Mouse (Mus musculus) heart, embryonic 15.5 days (tissue): ENCODE measurements around the gene Unc45b. TPM values are rescaled to one million over a fixed set of nuclear protein-coding genes. Genes with fewer than 3 reads are reported as not detected.
"Not testable (repeated sequence)": the region's sequence is repeated elsewhere in the genome, so short reads cannot be mapped to it uniquely, and the experiment has no call there.

Source experiments
- ATAC-seq: fragments of 200-750 bp; cut with Nextera tagmentation; replicated peaks from 2 replicates; pipeline ENCODE4 v1.8.0; 2017; ENCODE audit warnings: low read depth, moderate TSS enrichment; ENCODE audit not compliant: insufficient number of reproducible peaks, insufficient read depth, low FRiP score
- H3K27ac ChIP-seq: fragments of 300-500 bp; sonication (generic); 2 replicates; pipeline ENCODE4 v1.5.1; 2015; ENCODE audit warnings: mild to moderate bottlenecking, inconsistent platforms
- H3K27me3 ChIP-seq: fragments of 300-500 bp; sonication (generic); 2 replicates; pipeline ENCODE4 v1.6.1; 2015; ENCODE audit warnings: inconsistent platforms
- H3K36me3 ChIP-seq: fragments of 300-500 bp; sonication (generic); 2 replicates; pipeline ENCODE4 v1.6.1; 2015; ENCODE audit warnings: mild to moderate bottlenecking, inconsistent platforms
- H3K4me1 ChIP-seq: fragments of 300-500 bp; sonication (generic); replicated peaks from 2 replicates; pipeline ENCODE4 v1.6.1; 2015; ENCODE audit warnings: inconsistent platforms
- H3K4me2 ChIP-seq: fragments of 300-500 bp; sonication (generic); 2 replicates; pipeline ENCODE4 v1.6.1; 2015; ENCODE audit warnings: inconsistent platforms, mild to moderate bottlenecking, moderate library complexity
- H3K4me3 ChIP-seq: fragments of 300-500 bp; sonication (generic); 2 replicates; pipeline ENCODE4 v1.5.1; 2015; ENCODE audit warnings: mild to moderate bottlenecking, inconsistent platforms
- H3K9ac ChIP-seq: fragments of 300-500 bp; sonication (generic); 2 replicates; pipeline ENCODE4 v1.6.1; 2015; ENCODE audit warnings: mild to moderate bottlenecking, inconsistent platforms
- H3K9me3 ChIP-seq: fragments of 300-500 bp; sonication (generic); replicated peaks from 2 replicates; pipeline ENCODE4 v1.6.1; 2016; ENCODE audit warnings: inconsistent platforms
- WGBS: fragments of 180-500 bp; shearing (Covaris S2); methylation state at CpG from one replicate; pipeline ENCODE4 v1.1.7; 2015; ENCODE audit warnings: mixed read lengths; 5-methylcytosine and 5-hydroxymethylcytosine counted together
- polyA plus RNA-seq: library from polyadenylated mRNA; unstranded; fragments of >200 nt; fragmentation: Nextera tagmentation; extraction: Ambion mirVana; gene quantifications from 2 replicates; pipeline ENCODE4 v1.2.1, GENCODE M21; 2015

Gene Unc45b
- polyA plus RNA-seq, 1 experiment from 2014 or later = 169 TPM

DNA sequence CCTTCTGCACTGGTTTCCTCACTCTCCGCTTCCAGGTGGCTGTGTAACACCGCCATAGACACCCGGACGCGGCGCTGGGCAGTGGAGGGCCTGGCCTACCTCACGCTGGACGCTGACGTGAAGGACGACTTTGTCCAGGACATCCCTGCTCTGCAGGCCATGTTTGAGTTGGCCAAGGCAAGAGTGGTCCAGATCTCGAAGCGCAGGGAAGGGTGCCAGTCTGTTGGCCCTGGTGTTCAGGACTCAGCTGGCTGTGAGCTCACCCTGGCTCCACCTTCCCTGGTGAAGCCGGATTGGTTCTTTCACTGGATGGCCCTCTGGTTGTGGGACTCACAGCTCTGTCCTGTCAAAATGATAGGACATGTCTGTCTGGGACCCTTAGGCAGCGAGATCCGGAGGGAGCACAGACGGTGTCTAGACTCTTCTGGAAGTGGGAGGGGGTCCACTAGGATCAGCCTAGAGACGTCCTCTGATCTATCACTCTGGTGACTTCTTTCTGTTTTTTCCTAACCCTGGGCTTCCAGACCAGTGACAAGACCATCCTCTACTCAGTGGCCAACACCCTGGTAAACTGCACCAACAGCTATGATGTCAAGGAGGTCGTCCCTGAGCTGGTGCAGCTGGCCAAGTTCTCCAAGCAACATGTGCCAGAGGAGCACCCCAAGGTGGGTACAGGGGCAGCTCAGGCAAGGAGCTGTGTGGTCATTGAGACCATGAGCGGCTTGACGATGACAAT lies 18.7 kb downstream of the Unc45b start:
- Histone ChIP-seq H3K9ac (no peak overlapping the region), H3K9me3 (no peaks in the 10 kb centered on the region), H3K36me3 (peaks cover 63% of the 10 kb centered on the region), H3K27ac (no peak overlapping the region), H3K4me1 (peaks cover 22% of the 10 kb centered on the region), H3K27me3 (0 out of 2 replicates have a peak, but pooled peaks cover 2% of the 10 kb centered on the region), H3K4me3 (no peak overlapping the region), H3K4me2 (no peak overlapping the region)
- 47% methylated on average over 20 of the region's 20 CpGs for WGBS
- no peak for ATAC-seq

DNA sequence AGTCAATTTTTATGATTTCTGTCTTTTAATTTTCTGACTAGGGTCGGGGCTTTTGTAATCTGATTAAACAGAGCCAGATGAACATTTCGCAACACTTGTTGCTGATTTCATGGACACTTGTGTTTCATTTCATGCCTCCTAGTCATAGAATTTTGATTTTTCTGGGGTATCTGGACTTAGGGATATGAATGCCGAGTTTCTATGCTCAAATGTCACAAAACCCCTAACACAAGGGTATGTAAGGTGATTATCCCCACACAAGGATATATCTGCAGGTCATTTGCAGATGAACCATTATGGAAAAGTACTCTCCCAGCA lies 19.2 kb downstream of the Unc45b start:
- H3K9me3 ChIP-seq = no peaks in the 10 kb centered on the region
- H3K27me3 ChIP-seq = 0 out of 2 replicates have a peak, but pooled peaks cover 2% of the 10 kb centered on the region
- H3K9ac ChIP-seq = no peak overlapping the region
- no peak for ATAC-seq
- peaks cover 63% of the 10 kb centered on the region for H3K36me3 ChIP-seq
- peaks cover 18% of the 10 kb centered on the region for H3K4me1 ChIP-seq
- H3K4me3 ChIP-seq = no peak overlapping the region
- no peak overlapping the region for H3K27ac ChIP-seq
- no peak overlapping the region for H3K4me2 ChIP-seq
- 74% methylated on average over 3 of the region's 3 CpGs for WGBS

DNA sequence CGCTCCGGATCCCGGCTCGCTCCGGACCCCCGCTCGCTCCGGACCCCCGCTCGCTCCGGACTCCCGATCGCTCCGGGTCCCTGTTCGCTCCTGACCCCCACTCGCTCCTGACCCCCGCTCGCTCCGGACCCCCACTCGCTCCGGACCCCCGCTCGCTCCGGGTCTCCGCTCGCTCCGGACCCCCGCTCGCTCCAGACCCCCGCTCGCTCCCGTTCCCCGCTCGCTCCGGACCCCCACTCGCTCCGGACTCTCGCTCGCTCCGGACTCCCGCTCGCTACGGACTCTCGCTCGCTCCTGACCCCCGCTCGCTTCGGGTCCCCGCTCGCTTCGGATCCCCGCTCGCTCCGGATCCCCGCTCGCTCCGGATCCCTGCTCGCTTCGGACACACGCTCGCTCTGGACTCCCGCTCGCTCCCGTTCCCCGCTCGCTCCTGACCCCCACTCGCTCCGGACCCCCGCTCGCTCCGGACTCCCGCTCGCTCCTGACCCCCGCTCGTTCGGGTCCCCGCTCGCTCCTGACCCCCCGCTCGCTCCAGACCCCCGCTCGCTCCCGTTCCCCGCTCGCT lies 20.1 kb downstream of the Unc45b start:
- Histone ChIP-seq H3K36me3 (peaks cover 58% of the 10 kb centered on the region), H3K4me3 (peak overlapping the region; percentile 52), H3K4me1 (peaks cover 12% of the 10 kb centered on the region), H3K4me2 (peak overlapping the region; percentile 73)
- H3K9ac ChIP-seq, H3K27me3 ChIP-seq, H3K27ac ChIP-seq, ATAC-seq, H3K9me3 ChIP-seq: not testable (repeated sequence)
- WGBS = 26% methylated on average over 83 of the region's 85 CpGs

DNA sequence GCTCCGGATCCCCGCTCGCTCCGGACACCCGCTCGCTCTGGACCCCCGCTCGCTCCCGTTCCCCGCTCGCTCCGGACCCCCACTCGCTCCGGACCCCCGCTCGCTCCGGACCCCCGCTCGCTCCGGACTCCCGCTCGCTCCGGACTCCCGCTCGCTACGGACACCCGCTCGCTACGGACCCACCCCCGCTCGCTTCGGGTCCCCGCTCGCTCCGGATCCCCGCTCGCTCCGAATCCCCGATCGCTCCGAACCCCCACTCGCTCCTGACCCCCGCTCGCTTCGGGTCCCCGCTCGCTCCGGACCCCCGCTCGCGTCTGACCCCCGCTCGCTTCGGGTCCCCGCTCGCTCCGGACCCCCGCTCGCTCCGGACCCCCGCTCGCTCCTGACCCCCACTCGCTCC lies 20.8 kb downstream of the Unc45b start:
- H3K9me3 ChIP-seq, H3K27ac ChIP-seq, H3K27me3 ChIP-seq, H3K4me1 ChIP-seq, ATAC-seq: not testable (repeated sequence)
- WGBS = 11% methylated on average over 61 of the region's 63 CpGs
- Histone ChIP-seq H3K4me3 (peak overlapping the region; percentile 52), H3K36me3 (peaks cover 60% of the 10 kb centered on the region), H3K9ac (peak overlapping the region; percentile 47), H3K4me2 (peak overlapping the region; percentile 73)

DNA sequence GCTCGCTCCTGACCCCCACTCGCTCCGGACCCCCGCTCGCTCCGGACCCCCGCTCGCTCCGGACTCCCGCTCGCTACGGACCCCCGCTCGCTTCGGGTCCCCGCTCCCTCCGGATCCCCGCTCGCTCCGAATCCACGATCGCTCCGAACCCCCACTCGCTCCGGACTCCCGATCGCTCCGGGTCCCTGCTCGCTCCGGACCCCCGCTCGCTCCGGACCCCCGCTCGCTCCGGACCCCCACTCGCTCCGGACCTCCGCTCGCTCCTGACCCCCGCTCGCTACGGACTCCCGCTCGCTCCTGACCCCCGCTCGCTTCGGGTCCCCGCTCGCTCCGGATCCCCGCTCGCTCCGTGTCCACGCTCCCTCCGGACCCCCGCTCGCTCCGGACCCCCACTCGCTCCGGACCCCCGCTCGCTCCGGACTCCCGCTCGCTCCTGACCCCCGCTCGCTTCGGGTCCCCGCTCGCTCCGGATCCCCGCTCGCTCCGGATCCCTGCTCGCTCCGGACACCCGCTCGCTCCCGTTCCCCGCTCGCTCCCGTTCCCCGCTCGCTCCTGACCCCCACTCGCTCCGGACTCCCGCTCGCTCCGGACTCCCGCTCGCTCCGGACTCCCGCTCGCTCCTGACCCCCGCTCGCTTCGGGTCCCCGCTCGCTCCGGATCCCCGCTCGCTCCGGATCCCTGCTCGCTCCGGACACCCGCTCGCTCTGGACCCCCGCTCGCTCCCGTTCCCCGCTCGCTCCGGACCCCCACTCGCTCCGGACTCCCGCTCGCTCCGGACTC lies 21.5 kb downstream of the Unc45b start:
- H3K9me3 ChIP-seq, H3K27me3 ChIP-seq, H3K4me1 ChIP-seq, ATAC-seq: not testable (repeated sequence)
- 6% methylated on average over 87 of the region's 119 CpGs for WGBS
- H3K36me3 ChIP-seq = peaks cover 60% of the 10 kb centered on the region
- H3K4me2 ChIP-seq = peak overlapping the region; percentile 73
- peak overlapping the region; percentile 16; the same call in 1 of the 2 replicates for H3K27ac ChIP-seq
- peak overlapping the region; percentile 52 for H3K9ac ChIP-seq
- H3K4me3 ChIP-seq = peak overlapping the region; percentile 52

DNA sequence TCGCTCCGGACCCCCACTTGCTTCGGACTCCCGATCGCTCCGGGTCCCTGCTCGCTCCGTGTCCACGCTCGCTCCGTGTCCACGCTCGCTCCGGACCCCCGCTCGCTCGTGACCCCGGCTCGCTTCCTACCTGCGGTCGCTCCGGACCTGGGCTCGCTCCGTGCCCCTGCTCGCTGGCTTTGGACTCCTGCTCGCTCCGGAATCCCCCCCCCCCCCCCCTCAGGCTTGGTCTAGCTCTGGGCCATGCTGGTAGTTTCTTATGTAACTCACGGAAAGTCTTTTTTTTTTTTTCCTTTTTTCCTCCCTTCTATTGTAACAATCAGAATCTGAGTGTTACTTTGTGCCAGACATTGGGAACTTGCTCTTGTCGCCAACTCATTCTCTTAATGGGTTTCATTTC lies 22.8 kb downstream of the Unc45b start:
- Histone ChIP-seq H3K4me2 (peak overlapping the region; percentile 73), H3K27me3 (0 out of 2 replicates have a peak, but pooled peaks cover 2% of the 10 kb centered on the region), H3K9ac (peak overlapping the region; percentile 41; the same call in 1 of the 2 replicates), H3K27ac (no peak overlapping the region), H3K4me3 (peak overlapping the region; percentile 52), H3K4me1 (peaks cover 7% of the 10 kb centered on the region; the same call in 1 of the 2 replicates), H3K36me3 (peaks cover 61% of the 10 kb centered on the region), H3K9me3 (no peaks in the 10 kb centered on the region)
- no peak for ATAC-seq
- WGBS = 31% methylated on average over 29 of the region's 29 CpGs

DNA sequence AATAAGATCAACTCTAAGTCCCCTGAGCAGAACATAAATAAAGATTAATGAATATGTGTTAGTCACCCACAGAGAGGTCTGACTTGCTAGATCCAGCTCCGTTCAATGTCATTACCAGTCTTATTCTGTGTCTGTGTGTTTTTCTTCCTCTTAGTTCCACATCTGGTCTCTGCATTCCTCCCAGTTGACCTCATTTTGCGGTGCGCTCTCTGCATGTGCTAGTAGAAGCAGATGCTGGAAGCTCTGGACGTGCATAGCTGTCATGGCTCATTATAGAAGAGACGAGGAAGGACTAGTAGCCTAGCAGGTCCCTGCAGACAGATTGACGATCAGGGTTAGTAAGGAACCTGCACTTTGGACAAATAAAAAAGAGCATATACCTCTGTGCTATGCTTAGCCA lies 33.0 kb downstream of the Unc45b start:
- H3K27me3 ChIP-seq = no peaks in the 10 kb centered on the region
- no peak overlapping the region for H3K9ac ChIP-seq
- H3K4me2 ChIP-seq = no peak overlapping the region
- no peak for ATAC-seq
- 63% methylated on average over 6 of the region's 6 CpGs for WGBS
- H3K9me3 ChIP-seq = no peaks in the 10 kb centered on the region
- H3K4me1 ChIP-seq = peaks cover 9% of the 10 kb centered on the region
- H3K27ac ChIP-seq = no peak overlapping the region
- H3K36me3 ChIP-seq = peaks cover 36% of the 10 kb centered on the region
- no peak overlapping the region for H3K4me3 ChIP-seq

DNA sequence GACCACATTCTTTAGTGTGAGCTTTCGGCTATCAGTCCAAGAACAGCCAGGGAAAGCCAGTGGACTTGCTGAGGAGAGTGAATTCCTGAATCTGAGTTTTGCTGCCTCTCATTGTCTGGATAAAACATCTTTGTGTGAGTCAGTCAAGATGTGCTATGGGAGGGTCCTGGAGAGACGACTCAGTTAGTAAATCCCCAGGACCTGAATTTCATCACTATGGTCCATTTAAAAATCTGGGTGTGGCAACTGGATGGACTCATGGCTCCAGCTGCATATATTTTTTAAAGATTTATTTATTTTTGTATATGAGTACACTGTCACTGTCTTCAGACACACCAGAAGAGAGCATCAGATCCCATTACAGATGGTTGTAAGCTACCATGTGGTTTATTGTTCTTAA lies 35.3 kb downstream of the Unc45b start:
- Histone ChIP-seq H3K27ac (no peak overlapping the region), H3K4me2 (no peak overlapping the region), H3K36me3 (peaks cover 15% of the 10 kb centered on the region), H3K27me3 (no peaks in the 10 kb centered on the region), H3K4me1 (peaks cover 9% of the 10 kb centered on the region), H3K4me3 (no peak overlapping the region), H3K9me3 (no peaks in the 10 kb centered on the region), H3K9ac (no peak overlapping the region)
- 22% methylated on average over 2 of the region's 2 CpGs for WGBS
- ATAC-seq = no peak

DNA sequence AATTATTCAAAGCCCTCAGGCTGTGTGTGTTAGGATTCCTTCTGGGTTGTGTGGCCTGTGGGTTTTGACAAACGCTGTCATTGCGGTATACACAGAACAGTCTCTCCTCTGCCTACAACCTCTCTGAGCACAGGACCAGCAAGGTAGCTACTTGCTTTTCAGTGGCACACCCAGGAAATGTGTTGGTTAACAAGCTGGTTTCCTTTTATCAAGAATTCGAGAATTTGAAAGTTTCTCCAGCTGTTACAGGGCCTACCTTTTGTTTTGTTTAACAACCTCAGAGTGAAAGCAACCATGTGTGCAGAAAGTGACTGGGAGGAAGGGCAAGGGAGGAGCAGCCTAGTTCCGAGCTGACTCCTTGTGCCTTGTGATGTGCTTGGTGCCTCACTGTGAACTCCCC lies 37.1 kb downstream of the Unc45b start:
- 53% methylated on average over 4 of the region's 4 CpGs for WGBS
- Histone ChIP-seq H3K4me2 (no peak overlapping the region), H3K9ac (no peak overlapping the region), H3K27ac (no peak overlapping the region), H3K27me3 (peaks cover 5% of the 10 kb centered on the region; the same call in 1 of the 2 replicates), H3K36me3 (peaks cover 8% of the 10 kb centered on the region; the same call in 1 of the 2 replicates), H3K4me1 (peaks cover 26% of the 10 kb centered on the region), H3K4me3 (no peak overlapping the region), H3K9me3 (no peaks in the 10 kb centered on the region)
- ATAC-seq = no peak

DNA sequence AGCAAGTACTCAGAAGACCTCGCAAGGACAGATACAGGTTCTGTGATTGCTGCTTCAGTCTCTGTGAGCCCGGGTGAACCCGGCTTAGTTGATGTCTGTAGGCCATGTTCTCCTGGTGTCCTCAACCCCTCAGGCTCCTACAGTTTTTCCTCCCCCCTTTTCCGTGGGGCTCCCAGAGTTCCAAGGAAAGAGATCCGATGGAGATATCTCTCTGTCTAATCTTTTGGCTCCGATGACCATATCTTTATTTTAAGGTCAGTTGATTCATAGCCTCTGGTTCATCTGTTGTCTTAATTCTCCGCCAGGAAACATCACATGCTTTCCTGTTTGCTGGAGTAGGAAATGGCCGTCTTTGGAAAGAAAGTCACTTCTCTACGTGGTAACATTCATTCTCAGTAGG lies 38.7 kb downstream of the Unc45b start:
- no peaks in the 10 kb centered on the region for H3K9me3 ChIP-seq
- H3K36me3 ChIP-seq = no peaks in the 10 kb centered on the region
- WGBS = 68% methylated on average over 9 of the region's 9 CpGs
- H3K27me3 ChIP-seq = peaks cover 6% of the 10 kb centered on the region; the same call in 1 of the 2 replicates
- H3K27ac ChIP-seq = no peak overlapping the region
- H3K4me3 ChIP-seq = no peak overlapping the region
- ATAC-seq = no peak
- H3K4me2 ChIP-seq = no peak overlapping the region
- peaks cover 27% of the 10 kb centered on the region for H3K4me1 ChIP-seq
- H3K9ac ChIP-seq = no peak overlapping the region

DNA sequence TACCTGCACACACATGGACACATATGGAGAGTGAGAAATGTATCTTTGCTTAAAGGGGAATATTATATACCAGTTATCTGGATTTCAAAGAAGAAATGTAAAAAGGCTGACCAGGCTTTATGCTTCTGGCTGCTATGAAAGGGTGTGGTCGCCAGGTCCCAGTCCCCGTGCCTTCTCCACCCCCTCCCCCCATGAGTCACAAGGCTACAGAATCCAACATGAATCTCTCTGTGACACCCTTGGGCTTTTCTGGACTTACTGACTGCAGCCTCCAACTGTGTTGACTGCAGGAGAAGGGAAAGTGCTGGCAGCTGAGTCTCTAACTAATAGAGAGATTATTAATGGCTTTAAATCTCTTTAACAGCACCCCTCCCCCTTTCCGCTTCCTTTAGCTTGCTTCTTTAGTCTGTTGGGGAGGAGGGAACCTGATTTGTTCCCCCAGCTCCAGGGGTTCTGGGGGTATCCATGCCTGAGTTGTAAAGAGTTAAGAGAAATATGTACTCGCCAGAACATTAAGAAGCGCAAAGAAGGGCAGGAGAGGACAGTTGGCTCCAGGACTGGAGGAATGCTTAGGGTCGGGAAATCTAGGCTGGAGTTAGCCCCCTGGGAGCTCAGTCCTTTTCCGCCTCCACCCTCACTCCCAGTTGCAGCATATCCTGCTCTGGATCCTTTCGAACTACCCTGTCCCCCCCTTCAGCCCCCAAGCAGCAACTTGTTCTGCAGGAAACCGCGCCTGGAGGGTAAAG lies 40.6 kb downstream of the Unc45b start, which contains the start of gene Slfn5:
Gene Slfn5, plus strand, starts transcription at position 614 of the 746 bp plus-strand sequence.
- H3K27me3 ChIP-seq = peaks cover 6% of the 10 kb centered on the region; the same call in 1 of the 2 replicates
- WGBS = 15% methylated on average over 10 of the region's 10 CpGs
- ATAC-seq = peak; percentile 64
- peak within 1 kb of the TSS; percentile 73 for H3K27ac ChIP-seq
- H3K9ac ChIP-seq = peak within 1 kb of the TSS; percentile 38
- H3K4me2 ChIP-seq = peak within 1 kb of the TSS; percentile 60
- no peaks in the 10 kb centered on the region for H3K9me3 ChIP-seq
- peak within 1 kb of the TSS; percentile 47 for H3K4me3 ChIP-seq
- H3K4me1 ChIP-seq = peaks cover 17% of the 10 kb centered on the region
- no peaks in the 10 kb centered on the region for H3K36me3 ChIP-seq
